Mouse (Mus musculus) cerebellum, adult 2 months (tissue): ENCODE data around the gene Vapa.

Experiments used
- CTCF ChIP-seq: fragments of 200-500 bp; IDR thresholded peaks from 2 replicates; pipeline ENCODE4 v1.5.1; 2011; ENCODE audit warnings: low read depth, mild to moderate bottlenecking, control low read depth, low read length, moderate library complexity, borderline replicate concordance; ENCODE audit not compliant: insufficient read depth
- POLR2A ChIP-seq: fragments of 200-500 bp; IDR thresholded peaks from 2 replicates; pipeline ENCODE4 v1.6.1; 2011; ENCODE audit warnings: low read length, control low read depth, borderline replicate concordance; ENCODE audit not compliant: insufficient read depth

GRCm38 (mm10) chr17:65613463-65614412 lies at the start of gene Vapa:
- TF ChIP-seq POLR2A (peak; percentile 63), CTCF (no peak)
